Mouse (Mus musculus) MN1 (cell line): ENCODE data around the gene Cdca5.
A peak's percentile ranks its signal among the peaks of the same experiment; 100 is the strongest.
"Not testable (repeated sequence)": the region's sequence is repeated elsewhere in the genome, so short reads cannot be mapped to it uniquely, and the experiment has no call there.

Source experiments
- DNase-seq: peaks from one replicate; pipeline ENCODE4 v3.0.0-alpha.2; 2016; ENCODE audit warnings: low spot score

Gene Cdca5

DNA sequence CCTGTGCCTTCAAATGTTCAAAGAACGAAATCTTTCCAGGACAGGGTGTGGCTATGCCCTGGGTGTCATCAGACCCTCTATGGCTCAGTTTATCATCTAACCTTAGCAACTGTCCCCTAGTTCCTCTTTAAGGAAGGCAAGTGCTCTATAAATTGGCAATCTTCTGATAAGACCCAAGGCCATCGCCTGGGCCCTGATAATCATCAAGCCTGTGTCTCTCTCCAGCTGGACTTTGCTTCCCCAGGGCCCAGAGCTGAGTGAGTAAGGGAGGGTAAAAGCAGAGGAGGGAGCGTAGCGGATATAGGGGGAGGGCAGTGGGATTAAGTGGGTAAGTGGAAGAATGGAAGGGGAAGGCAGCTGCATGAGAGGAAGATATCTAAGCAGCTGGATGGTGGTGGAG is 19.7 kb downstream of the Cdca5 start:
- DNase-seq: peak; percentile 51

GRCm38 (mm10) chr19:6105586-6105985 is 20.8 kb downstream of the Cdca5 start, which contains the start of gene Naaladl1:
Gene Naaladl1, plus strand, starts transcription at chr19:6105782.
- no peak for DNase-seq

GRCm38 (mm10) chr19:6113116-6113515 is 28.3 kb downstream of the Cdca5 start:
- no peak for DNase-seq

DNA sequence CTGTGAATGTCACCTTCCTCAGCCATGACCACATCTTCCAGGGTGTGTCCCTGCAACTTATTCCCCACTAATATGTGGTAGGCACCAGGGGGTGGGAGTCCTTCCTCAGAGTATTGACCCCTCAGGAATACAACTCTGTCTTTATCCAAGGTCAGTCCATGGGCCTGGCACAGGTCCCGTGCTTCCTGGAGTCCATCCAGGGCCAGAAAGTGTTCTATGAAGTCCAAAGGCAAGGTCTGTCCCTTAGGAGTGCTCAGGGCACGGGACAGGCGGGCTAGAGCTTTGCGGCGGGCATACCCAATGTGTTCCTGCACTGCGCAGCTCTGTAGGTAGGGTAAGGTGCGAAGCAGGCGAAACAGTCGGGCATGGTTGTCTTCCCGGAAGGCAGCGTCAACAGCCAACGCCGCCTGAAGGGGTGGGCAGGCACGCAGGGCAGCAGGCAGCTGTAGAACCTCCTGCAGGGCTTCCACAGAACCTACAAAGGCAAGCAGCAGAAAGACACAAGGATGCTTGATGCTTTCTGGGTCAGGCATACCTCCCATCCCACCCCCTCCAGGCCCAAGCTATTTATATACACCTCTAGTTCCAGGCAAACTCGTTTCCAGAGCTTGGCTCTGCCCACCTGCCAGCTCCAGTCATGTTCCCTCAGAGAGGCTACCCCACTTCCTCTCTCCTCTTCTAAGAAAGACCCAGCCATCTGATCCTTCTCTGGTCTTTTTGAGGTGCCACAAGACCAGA is 31.5 kb downstream of the Cdca5 start:
- no peak for DNase-seq

GRCm38 (mm10) chr19:6117346-6117985 is 32.7 kb downstream of the Cdca5 start:
- peak; percentile 38 for DNase-seq

GRCm38 (mm10) chr19:6117986-6118676 is 33.3 kb downstream of the Cdca5 start, which contains the start of gene Sac3d1:
Gene Sac3d1, minus strand, starts transcription at chr19:6118650.
- peak; percentile 96 for DNase-seq

GRCm38 (mm10) chr19:6118677-6119185 is 33.9 kb downstream of the Cdca5 start:
- no peak for DNase-seq

DNA sequence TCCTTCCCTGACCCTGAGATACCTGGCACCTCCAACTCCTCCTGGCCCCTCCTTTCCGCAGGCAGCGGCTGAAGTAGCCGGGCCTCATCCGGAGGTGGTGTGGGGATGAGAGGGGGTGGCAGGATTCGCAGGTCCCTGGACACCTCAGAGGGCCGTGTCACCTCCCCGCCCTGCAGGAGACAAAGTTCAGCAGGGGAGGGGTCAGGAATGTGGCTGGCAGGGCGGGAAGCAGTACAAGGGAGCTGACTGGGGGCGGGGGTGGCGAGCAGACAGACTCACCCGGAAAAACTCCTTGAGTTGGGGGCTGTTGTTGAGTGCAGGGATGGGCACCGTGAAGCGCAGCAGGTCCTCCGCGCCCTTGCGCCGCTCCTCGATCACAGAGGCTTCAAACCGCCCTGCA is 37.0 kb downstream of the Cdca5 start:
- DNase-seq: no peak

- DNase-seq: peak; percentile 91
Observed at GRCm38 (mm10) chr19:6123330-6123729, 38.5 kb downstream of the Cdca5 start.

- DNase-seq: no peak
Observed at GRCm38 (mm10) chr19:6124898-6125297, 40.1 kb downstream of the Cdca5 start.

GRCm38 (mm10) chr19:6126289-6126688 is 41.5 kb downstream of the Cdca5 start:
- peak; percentile 77 for DNase-seq

DNA sequence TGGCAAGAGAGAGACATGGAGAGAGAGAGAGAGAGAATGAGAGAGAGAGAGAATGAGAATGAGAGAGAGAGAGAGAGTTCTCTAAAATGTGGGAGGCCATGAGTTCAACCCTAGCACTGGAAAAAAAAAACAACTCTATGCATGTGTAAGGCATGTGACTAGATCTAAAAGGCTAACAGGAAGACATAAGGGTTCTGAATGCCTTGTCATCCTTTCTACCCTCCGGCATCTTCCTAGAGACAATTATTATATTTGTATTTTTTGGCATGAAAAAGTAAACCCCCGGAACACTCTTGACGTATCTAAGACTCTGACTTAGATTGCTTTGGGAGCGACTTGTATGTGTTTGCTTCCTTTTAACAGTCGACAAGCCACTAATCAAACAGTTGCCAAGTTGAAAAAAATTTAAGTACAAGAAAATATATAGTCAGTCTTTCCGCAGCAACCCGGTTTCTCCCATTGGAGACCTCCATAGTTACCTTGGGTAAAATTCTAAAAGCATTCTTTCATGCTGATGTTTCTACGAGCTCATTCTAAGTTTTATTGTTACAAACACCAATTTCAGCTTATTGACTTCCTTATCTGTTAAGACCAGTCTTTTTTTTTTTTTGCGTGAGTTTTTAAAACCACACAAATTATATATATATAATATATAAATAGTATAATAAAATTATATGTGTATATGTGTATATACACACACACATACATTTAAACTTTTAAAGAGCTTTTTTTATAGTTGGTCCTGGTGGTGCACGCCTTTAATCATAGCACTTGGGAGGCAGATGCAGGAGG is 42.2 kb downstream of the Cdca5 start:
- no peak for DNase-seq

GRCm38 (mm10) chr19:6127760-6128341 is 43.1 kb downstream of the Cdca5 start, which contains the start of gene Snx15:
Gene Snx15, minus strand, starts transcription at chr19:6128304.
- peak; percentile 94 for DNase-seq

GRCm38 (mm10) chr19:6130414-6131128 is 45.8 kb downstream of the Cdca5 start:
- not testable (repeated sequence) for DNase-seq

- DNase-seq: peak; percentile 48
Observed at GRCm38 (mm10) chr19:6132171-6132827, 47.5 kb downstream of the Cdca5 start.

GRCm38 (mm10) chr19:6133197-6133596 is 48.4 kb downstream of the Cdca5 start:
- DNase-seq: not testable (repeated sequence)

DNA sequence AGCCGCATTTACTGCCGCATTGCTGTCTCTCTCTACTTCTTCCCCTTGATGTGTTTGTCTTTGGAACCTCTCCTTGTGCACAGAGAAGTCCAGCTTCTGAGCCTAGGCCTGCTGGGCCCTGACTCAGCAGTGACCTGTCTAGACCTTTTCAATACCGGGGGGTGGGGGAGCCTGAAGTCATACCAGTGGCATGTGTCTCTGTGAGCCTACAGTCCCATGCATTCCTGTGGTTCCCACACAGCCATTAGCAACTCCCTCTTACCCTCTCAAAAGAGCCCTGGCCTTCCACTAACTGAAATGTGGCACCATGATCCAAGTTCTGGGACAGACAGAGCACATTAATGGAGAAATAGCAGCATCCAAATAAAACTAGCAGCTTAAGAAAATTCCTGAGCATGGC is 51.6 kb downstream of the Cdca5 start:
- DNase-seq: no peak

- no peak for DNase-seq
Observed at GRCm38 (mm10) chr19:6139701-6140100, 54.9 kb downstream of the Cdca5 start.

GRCm38 (mm10) chr19:6140374-6140677 is 55.5 kb downstream of the Cdca5 start:
- DNase-seq: no peak

DNA sequence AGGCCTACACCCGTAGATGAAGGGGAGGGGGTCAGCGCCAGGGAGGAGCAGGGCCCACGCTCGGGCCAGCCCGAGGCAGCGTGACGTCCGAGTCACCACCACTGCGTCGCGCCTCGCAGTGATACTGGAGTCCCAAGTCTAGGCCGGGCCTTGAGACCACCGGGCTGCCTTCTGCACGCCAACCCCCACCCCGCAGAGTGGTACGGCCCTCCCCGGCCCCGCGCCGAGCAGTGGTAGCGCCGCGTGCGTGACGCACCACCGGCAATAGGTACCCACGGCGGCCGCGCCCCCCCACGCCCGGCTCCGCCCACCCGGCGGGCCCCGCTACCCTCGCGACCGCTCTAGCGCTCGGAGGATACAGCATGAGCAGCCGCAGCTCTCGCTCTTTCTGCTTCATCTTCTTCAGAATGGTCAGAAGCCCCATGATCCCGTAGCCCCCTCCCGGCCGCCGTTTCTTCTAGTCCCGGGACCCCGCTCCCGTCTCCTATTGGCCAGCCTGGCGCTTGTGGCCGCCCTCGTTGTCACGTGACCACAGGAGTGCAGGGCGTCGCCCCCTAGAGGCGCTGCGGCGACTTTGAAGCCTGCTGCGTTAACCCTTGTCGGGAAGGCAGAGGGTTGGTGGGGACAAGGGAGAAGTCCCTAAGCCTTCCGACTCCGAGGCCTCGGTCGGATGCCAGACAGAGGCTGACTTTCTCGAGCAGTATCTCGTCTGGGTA is 56.1 kb downstream of the Cdca5 start, which contains the start of gene Batf2:
Gene Batf2, plus strand, starts transcription at position 306 of the 716 bp plus-strand sequence.
- peak; percentile 97 for DNase-seq
